In the genomic region with DNA sequence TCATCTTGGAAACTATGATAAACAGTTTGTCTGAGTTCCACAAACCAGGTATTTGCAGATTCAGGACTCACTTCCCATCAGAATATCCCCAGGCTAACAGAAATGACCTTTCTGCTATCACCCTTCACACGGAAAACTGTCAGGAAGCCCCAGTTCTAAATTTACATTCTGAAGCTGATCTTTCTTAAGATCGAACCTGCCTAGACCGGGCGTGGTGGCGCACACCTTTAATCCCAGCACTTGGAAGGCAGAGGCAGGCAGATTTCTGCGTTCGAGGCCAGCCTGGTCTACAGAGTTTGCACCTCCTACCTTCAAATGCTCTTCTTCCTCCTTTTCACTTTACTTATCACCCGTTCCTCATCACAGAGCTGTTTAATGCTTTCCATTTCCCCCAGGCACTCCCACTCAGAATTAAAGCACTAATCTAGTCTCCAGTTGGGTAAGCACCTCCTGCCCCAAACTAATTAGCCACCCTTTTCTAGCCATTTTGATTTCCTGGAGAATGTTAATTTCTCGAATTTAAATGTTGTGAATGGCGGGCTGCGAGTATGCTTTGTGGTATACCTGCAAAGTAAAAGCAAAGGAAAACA, we compare ENCODE assay signal across 8 mouse cellular contexts. TPM values are rescaled to one million over a fixed set of nuclear protein-coding genes. Genes with fewer than 3 reads are reported as not detected.
DNase-seq lines count a peak whose midpoint lies in the region; ATAC-seq and TF ChIP-seq lines count a peak whose summit lies in the region.

No protein-coding gene starts in this region.

- H3K4me3 ChIP-seq in lung, adult 2 months (replicated peaks; ENCODE audit: extremely low read depth, low read depth, low read length) = peak overlapping the region; percentile 93
- H3K4me3 ChIP-seq in embryonic facial prominence, embryonic 11.5 days (ENCODE audit: low read depth, low read length) = peak overlapping the region; percentile 17; the same call in 1 of the 2 replicates
- H3K4me3 ChIP-seq in midbrain, postnatal 0 days (ENCODE audit: low read depth, low read length) = peak overlapping the region; percentile 83

- H3K27ac ChIP-seq in embryonic facial prominence, embryonic 11.5 days (replicated peaks; ENCODE audit: low read depth, low read length) = no peak overlapping the region
- H3K27ac ChIP-seq in midbrain, postnatal 0 days (ENCODE audit: low read depth, low read length) = no peak overlapping the region

- TF ChIP-seq POLR2A in lung, adult 2 months (IDR thresholded peaks at IDR 0.05; ENCODE audit: borderline replicate concordance, extremely low read depth, low read depth, low read length) = no peak

- no peak for TF ChIP-seq CTCF in lung, adult 2 months (IDR thresholded peaks at IDR 0.05; ENCODE audit: insufficient read depth, low read length)
- TF ChIP-seq CTCF in midbrain, postnatal 0 days (IDR thresholded peaks at IDR 0.05) = no peak

- H3K36me3 ChIP-seq in embryonic facial prominence, embryonic 11.5 days (replicated peaks; ENCODE audit: control insufficient read depth, insufficient read depth, low read depth, low read length) = no peaks in the 10 kb centered on the region
- no peaks in the 10 kb centered on the region for H3K36me3 ChIP-seq in midbrain, postnatal 0 days (ENCODE audit: insufficient read depth, low read length)

- peak overlapping the region; percentile 35 for H3K4me2 ChIP-seq in embryonic facial prominence, embryonic 11.5 days (ENCODE audit: low read depth, low read length)
- peak overlapping the region; percentile 48 for H3K4me2 ChIP-seq in midbrain, postnatal 0 days (ENCODE audit: low read depth, low read length, poor library complexity, severe bottlenecking)

- H3K9me3 ChIP-seq in embryonic facial prominence, embryonic 11.5 days (replicated peaks; ENCODE audit: control insufficient read depth, low read length) = no peaks in the 10 kb centered on the region
- H3K9me3 ChIP-seq in midbrain, postnatal 0 days (ENCODE audit: low read length) = no peaks in the 10 kb centered on the region

- WGBS in lung, adult 2 months = 63% methylated on average over 11 of the region's 11 CpGs
- 65% methylated on average over 11 of the region's 11 CpGs for WGBS in embryonic facial prominence, embryonic 11.5 days
- 70% methylated on average over 11 of the region's 11 CpGs for WGBS in midbrain, postnatal 0 days

- no peak for DNase-seq in lung, adult 2 months
- DNase-seq in lung, postnatal 14 days = no peak
- DNase-seq in embryonic facial prominence, embryonic 11.5 days (ENCODE audit: low spot score) = no peak
- DNase-seq in midbrain, postnatal 0 days (ENCODE audit: low spot score) = no peak
- no peak for DNase-seq in frontal cortex, postnatal 36 days (ENCODE audit: low spot score in 2 of 2)
- DNase-seq in gastrocnemius, postnatal 14 days = no peak

- no peak for ATAC-seq in embryonic facial prominence, embryonic 11.5 days (replicated peaks; ENCODE audit: insufficient number of reproducible peaks, low FRiP score, low TSS enrichment, low read depth)
- peak; percentile 6 for ATAC-seq in inflammation-experienced regulatory T-cells, adult 6 months
- ATAC-seq in midbrain, postnatal 0 days (ENCODE audit: low FRiP score) = 0 out of 2 replicates have a peak, but pooled peaks have one; percentile 4
- ATAC-seq in cerebellum, adult (ENCODE audit: insufficient number of reproducible peaks, low FRiP score, low TSS enrichment) = no peak

- H3K4me1 ChIP-seq in lung, adult 2 months (ENCODE audit: control insufficient read depth, insufficient read depth, low read length) = peaks cover 8% of the 10 kb centered on the region
- no peaks in the 10 kb centered on the region for H3K4me1 ChIP-seq in embryonic facial prominence, embryonic 11.5 days (ENCODE audit: control insufficient read depth, insufficient read depth, low read length)
- H3K4me1 ChIP-seq in midbrain, postnatal 0 days (ENCODE audit: insufficient read depth, low read length) = no peaks in the 10 kb centered on the region; the same call in 1 of the 2 replicates

- H3K27me3 ChIP-seq in embryonic facial prominence, embryonic 11.5 days (ENCODE audit: control insufficient read depth, insufficient read depth, low read length) = no peaks in the 10 kb centered on the region
- no peaks in the 10 kb centered on the region for H3K27me3 ChIP-seq in midbrain, postnatal 0 days (ENCODE audit: insufficient read depth, low read length)

- intact Hi-C loops in gastrocnemius, postnatal 14 days (cut with DNase I; ENCODE audit: low total_unique reads) = no loop called here

- no peak overlapping the region for H3K9ac ChIP-seq in embryonic facial prominence, embryonic 11.5 days (replicated peaks; ENCODE audit: low read length)
- H3K9ac ChIP-seq in midbrain, postnatal 0 days (replicated peaks; ENCODE audit: low read length, poor library complexity, severe bottlenecking) = peak overlapping the region; percentile 5; the same call in 1 of the 2 replicates

RNA-seq across cellular contexts. Expression of a gene that starts 0.6 kb away (rescaled TPM):
- polyA plus RNA-seq in lung, adult 2 months (2012; rRNA removed) = 18.0 and 25.1 TPM in 2 replicates
- polyA plus RNA-seq in embryonic facial prominence, embryonic 11.5 days (2014; fragmentation: Nextera tagmentation; extraction: Ambion mirVana) = 126 and 128 TPM in 2 replicates
- polyA plus RNA-seq in inflammation-experienced regulatory T-cells, adult 6 months (2017; shearing (Covaris generic)) = 10 to 100 TPM; 58.0 to 64.2 (median 58.9) TPM
- 34.6 and 50.9 TPM in 2 replicates for total RNA-seq in midbrain, postnatal 0 days (2014; rRNA removed)
- 101 and 106 TPM in 2 replicates for polyA plus RNA-seq in midbrain, postnatal 0 days (2015; fragmentation: Nextera tagmentation; extraction: Ambion mirVana)
- total RNA-seq in gastrocnemius, postnatal 14 days (2021) = 10 to 100 TPM; 36.7 to 40.3 TPM

RNA-seq across cellular contexts. Expression of a gene that starts 0.9 kb away (rescaled TPM):
- polyA plus RNA-seq in lung, adult 2 months (2012; rRNA removed) = 15.8 and 20.2 TPM in 2 replicates
- polyA plus RNA-seq in embryonic facial prominence, embryonic 11.5 days (2014; fragmentation: Nextera tagmentation; extraction: Ambion mirVana) = 31.4 and 31.8 TPM in 2 replicates
- polyA plus RNA-seq in inflammation-experienced regulatory T-cells, adult 6 months (2017; shearing (Covaris generic)) = 1 to 10 TPM; 2.0 to 3.6 (median 3.0) TPM
- total RNA-seq in midbrain, postnatal 0 days (2014; rRNA removed) = 44.3 and 49.8 TPM in 2 replicates
- polyA plus RNA-seq in midbrain, postnatal 0 days (2015; fragmentation: Nextera tagmentation; extraction: Ambion mirVana) = 36.3 and 38.3 TPM in 2 replicates
- 10 to 100 TPM; 12.3 to 14.8 TPM for total RNA-seq in gastrocnemius, postnatal 14 days (2021)

Comparison
In these comparisons a context has a peak if more than half of its experiments do, and no peak if none do; other contexts are left out.
1. H3K4me3 ChIP-seq: peak in every context shown above with its lines; median percentile 93 in lung, adult 2 months; 83 in midbrain, postnatal 0 days; 17 in embryonic facial prominence, embryonic 11.5 days.
2. ATAC-seq: peak in inflammation-experienced regulatory T-cells, adult 6 months (single experiment) and midbrain, postnatal 0 days (single experiment); none in embryonic facial prominence, embryonic 11.5 days (single experiment) and cerebellum, adult (single experiment).